In the genomic region with DNA sequence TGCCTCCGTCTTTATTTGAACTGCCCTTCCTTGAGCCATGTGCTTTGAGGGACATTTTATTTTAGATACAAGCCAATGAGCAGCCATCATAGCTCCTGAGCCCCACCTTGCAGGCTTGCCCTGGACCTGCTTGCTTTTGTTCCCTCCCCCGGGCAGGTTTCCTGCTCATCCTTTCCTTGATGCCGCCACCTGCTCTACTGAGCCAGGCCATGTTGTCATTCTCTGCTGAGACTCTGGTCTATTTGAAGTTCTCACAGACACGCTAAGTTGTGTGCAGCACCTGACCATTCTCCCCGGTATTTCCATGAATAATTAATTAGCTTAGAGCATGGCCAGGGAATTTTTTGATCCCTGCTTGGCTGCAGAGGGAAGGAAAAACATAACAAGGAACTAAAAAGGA, we compare ENCODE assay signal across 11 mouse cellular contexts.
DNase-seq lines count a peak whose midpoint lies in the region; ATAC-seq lines count a peak whose summit lies in the region.
"Had no signal": no experiment of that assay in that cellular context is flagged by ENCODE, and none has a peak within 500 bp of the region (broad histone marks: within the 10 kb centered on the region; RNA-seq: fewer than 3 reads in every experiment).

No protein-coding gene starts in this region.

- no peak overlapping the region for H3K4me3 ChIP-seq in heart, embryonic 14.5 days (ENCODE audit: control insufficient read depth in 1 of 2, insufficient read depth in 1 of 2, low read depth in 1 of 2, low read length in 2 of 2)
- peak overlapping the region; percentile 70 for H3K4me3 ChIP-seq in megakaryocyte, embryonic 14.5 days (replicated peaks)
- H3K4me3 ChIP-seq: erythroblast, embryonic 14.5 days had no signal

- H3K9ac ChIP-seq in heart, embryonic 14.5 days (ENCODE audit: low read length), result no peak overlapping the region
- H3K9ac ChIP-seq: liver, embryonic 14.5 days had no signal

- H3K36me3 ChIP-seq in heart, embryonic 14.5 days (ENCODE audit: control insufficient read depth, insufficient read depth, low read length), result no peaks in the 10 kb centered on the region
- no peaks in the 10 kb centered on the region for H3K36me3 ChIP-seq in megakaryocyte, embryonic 14.5 days (replicated peaks; ENCODE audit: low read length)

- no peak for DNase-seq in heart, adult 8-10 months (ENCODE audit: low spot score)
- DNase-seq in CD4-positive, CD25-positive, alpha-beta regulatory T cell, adult 2 months (ENCODE audit: low read depth, low spot score), result peak; percentile 9
- DNase-seq in layer of hippocampus, adult 18-20 months (ENCODE audit: low spot score in 2 of 2), result no peak
- DNase-seq in gastrocnemius, postnatal 10 days, result no peak
- DNase-seq in right cerebral cortex, postnatal 25 days, result no peak
- DNase-seq: cerebellum, adult 2 months had no signal

- H3K9me3 ChIP-seq in heart, embryonic 14.5 days (ENCODE audit: control insufficient read depth, low read length), result no peaks in the 10 kb centered on the region
- no peaks in the 10 kb centered on the region for H3K9me3 ChIP-seq in megakaryocyte, embryonic 14.5 days

- H3K4me1 ChIP-seq in heart, embryonic 14.5 days (ENCODE audit: control insufficient read depth in 2 of 2, insufficient read depth in 2 of 2, low read length in 2 of 2), result peaks cover 3 to 19% of the 10 kb centered on the region in 2 experiments; a peak in 3 of 4 replicates
- peaks cover 17% of the 10 kb centered on the region for H3K4me1 ChIP-seq in megakaryocyte, embryonic 14.5 days

- H3K27ac ChIP-seq in heart, embryonic 14.5 days (replicated peaks in 1 of 2; ENCODE audit: control insufficient read depth in 1 of 2, insufficient read depth in 1 of 2, low read depth in 2 of 2, low read length in 2 of 2), result peak overlapping the region; percentile 59 to 62
- H3K27ac ChIP-seq: liver, embryonic 14.5 days had no signal

- H3K27me3 ChIP-seq in heart, embryonic 14.5 days (ENCODE audit: control insufficient read depth, insufficient read depth, low read length), result no peaks in the 10 kb centered on the region
- H3K27me3 ChIP-seq in megakaryocyte, embryonic 14.5 days (replicated peaks), result no peaks in the 10 kb centered on the region

- 67% methylated on average over 5 of the region's 5 CpGs for WGBS in heart, embryonic 14.5 days

- peak overlapping the region; percentile 44 for H3K4me2 ChIP-seq in heart, embryonic 14.5 days (ENCODE audit: low read length)

- no peak for ATAC-seq in heart, embryonic 14.5 days (ENCODE audit: insufficient number of reproducible peaks, insufficient read depth, low FRiP score, low read depth)
- peak; percentile 68 for ATAC-seq in granulocyte monocyte progenitor cell, adult 5-6 weeks (replicated peaks; ENCODE audit: poor library complexity, severe bottlenecking)
